In genomic region chr3:65358841-65359240, GRCm38 (mm10) we compare ENCODE assay signal across 23 mouse cellular contexts. TPM values are rescaled to one million over a fixed set of nuclear protein-coding genes. Genes with fewer than 3 reads are reported as not detected.
DNase-seq lines count a peak whose midpoint lies in the region; ATAC-seq and TF ChIP-seq lines count a peak whose summit lies in the region.
"Had no signal": no experiment of that assay in that cellular context is flagged by ENCODE, and none has a peak within 500 bp of the region (broad histone marks: within the 10 kb centered on the region; RNA-seq: fewer than 3 reads in every experiment).

No protein-coding gene starts in this region.

- CTCF ChIA-PET in Patski (lab: Charles Lee), result interaction anchor here (1.3 to 2.4 kb wide), 3 partner anchors 9 to 41 kb away, joined by 3 to 9 read pairs (median 8); no protein-coding TSS in a partner anchor

- peak; percentile 18 for DNase-seq in heart, adult 11 months
- no peak for DNase-seq in heart, postnatal 4 days
- DNase-seq in layer of hippocampus, adult 2 months (ENCODE audit: low spot score in 2 of 2), result no peak
- DNase-seq in layer of hippocampus, adult 9-11 months, result no peak
- DNase-seq in Muller cell, postnatal 12 days (ENCODE audit: inconsistent ontology term), result peak; percentile 53
- peak; percentile 58 for DNase-seq in Patski (ENCODE audit: low read depth, low spot score)
- no peak for DNase-seq in spleen, adult 18-20 months
- DNase-seq: adrenal gland, postnatal 10 days; adrenal gland, postnatal 25 days; cerebellum, adult 11 months; cerebellum, adult 18-20 months; cerebellum, adult 8-10 months; cerebellum, adult 9-11 months; cerebellum, postnatal 14 days; cerebellum, postnatal 36 days; embryo, embryonic 11 days had no signal

- H3K27me3 ChIP-seq in Patski, result no peaks in the 10 kb centered on the region
- H3K27me3 ChIP-seq: embryonic facial prominence, embryonic 13.5 days; embryonic facial prominence, embryonic 15.5 days; forebrain, embryonic 12.5 days had no signal

- H3K4me3 ChIP-seq in layer of hippocampus, adult 2 months, result no peak overlapping the region
- H3K4me3 ChIP-seq: embryonic facial prominence, embryonic 13.5 days; embryonic facial prominence, embryonic 15.5 days; erythroblast, embryonic 14.5 days; forebrain, embryonic 10.5 days; forebrain, embryonic 12.5 days had no signal

- H3K27ac ChIP-seq in layer of hippocampus, adult 2 months, result peak overlapping the region; percentile 8; the same call in 1 of the 2 replicates
- H3K27ac ChIP-seq: embryonic facial prominence, embryonic 13.5 days; embryonic facial prominence, embryonic 15.5 days; forebrain, embryonic 10.5 days; forebrain, embryonic 12.5 days had no signal

- POLR2A ChIA-PET in Patski (lab: Charles Lee), result no interaction called here

- ATAC-seq in Patski, result peak; percentile 75
- ATAC-seq: forebrain, embryonic 14.5 days; forebrain, embryonic 16.5 days had no signal

- TF ChIP-seq CTCF in layer of hippocampus, adult 2 months (conservative IDR thresholded peaks at IDR 0.05), result no peak
- no peak for TF ChIP-seq CTCF in Patski (IDR thresholded peaks at IDR 0.05)

- in situ Hi-C loops in Patski (cut with MboI; ENCODE audit: low pct_unique_long_range_greater_than_20kb), result no loop called here

RNA-seq across cellular contexts. Expression of gene Ssr3, which starts 33.6 kb away (rescaled TPM):
- total RNA-seq in heart, postnatal 4 days (2021), result 100 to 1,000 TPM; 178 TPM
- 100 to 1,000 TPM; 109 to 113 TPM for total RNA-seq in layer of hippocampus, adult 2 months (2021)
- 475 TPM for polyA plus RNA-seq in Patski (2021)

Comparison
In these comparisons a context has a peak if more than half of its experiments do, and no peak if none do; other contexts are left out.
1. DNase-seq: peak in heart, adult 11 months (single experiment), Muller cell, postnatal 12 days (single experiment) and Patski (single experiment); none in heart, postnatal 4 days (single experiment), layer of hippocampus, adult 2 months (0 of 2), layer of hippocampus, adult 9-11 months (single experiment) and spleen, adult 18-20 months (0 of 2).